Mouse (Mus musculus): Measurements from ENCODE around the gene Sppl3.

Gene Sppl3

GRCm38 (mm10) chr5:115000503-115000902 is 10.4 kb upstream of the Sppl3 start:
- DNase-seq (ENCODE audit: low read depth), result no peak

DNA sequence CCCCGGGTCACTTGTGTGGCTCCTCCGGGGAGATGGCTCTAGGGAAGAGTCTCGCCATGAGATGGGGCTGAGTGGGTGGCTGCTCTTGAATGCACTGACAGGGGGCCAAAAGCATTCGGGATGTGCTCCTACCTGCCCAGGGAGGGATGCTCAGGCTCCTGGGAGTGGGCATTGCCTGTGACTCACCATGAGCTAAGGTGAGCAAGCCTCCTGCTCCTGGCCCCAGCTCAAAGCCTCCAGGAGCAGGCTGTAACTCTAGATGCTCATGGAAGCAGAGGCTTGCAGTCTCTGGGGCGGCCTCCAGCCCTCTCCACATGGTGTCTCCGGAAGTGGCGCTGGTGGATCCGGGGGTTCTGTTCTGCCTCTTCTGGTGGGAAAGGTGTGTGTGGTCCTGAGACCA is 9.5 kb upstream of the Sppl3 start:
- no peak for DNase-seq (ENCODE audit: low read depth)

DNA sequence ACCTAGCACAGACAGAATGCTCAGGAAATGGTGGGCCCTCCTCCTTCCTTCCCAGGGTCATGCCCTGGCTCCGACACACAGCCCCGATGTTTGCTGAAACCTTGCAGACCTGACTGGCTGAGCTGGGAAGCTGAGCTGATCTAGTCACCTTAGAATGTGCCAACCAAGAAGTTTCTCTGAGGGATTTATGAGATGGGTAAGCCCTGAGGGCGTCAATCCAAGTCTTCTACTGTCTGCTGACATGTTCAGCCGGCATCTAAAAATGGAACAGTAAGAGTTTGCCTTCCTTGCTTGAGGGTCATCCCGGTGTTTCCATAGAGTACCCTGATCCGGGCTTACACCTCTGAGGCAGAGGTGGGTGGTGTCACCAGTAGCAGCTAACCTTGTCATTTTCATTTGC is 8.2 kb upstream of the Sppl3 start:
- DNase-seq (ENCODE audit: low read depth), result no peak

GRCm38 (mm10) chr5:115003224-115003873 is 7.6 kb upstream of the Sppl3 start:
- no peak for DNase-seq (ENCODE audit: low read depth)

GRCm38 (mm10) chr5:115007768-115008167 is 3.2 kb upstream of the Sppl3 start:
- no peak for DNase-seq (ENCODE audit: low read depth)

- no peak for DNase-seq (ENCODE audit: low read depth)
Observed at GRCm38 (mm10) chr5:115008307-115008706, 2.6 kb upstream of the Sppl3 start.

- no peak for DNase-seq (ENCODE audit: low read depth)
Observed at GRCm38 (mm10) chr5:115009143-115009542, 1.8 kb upstream of the Sppl3 start.

DNA sequence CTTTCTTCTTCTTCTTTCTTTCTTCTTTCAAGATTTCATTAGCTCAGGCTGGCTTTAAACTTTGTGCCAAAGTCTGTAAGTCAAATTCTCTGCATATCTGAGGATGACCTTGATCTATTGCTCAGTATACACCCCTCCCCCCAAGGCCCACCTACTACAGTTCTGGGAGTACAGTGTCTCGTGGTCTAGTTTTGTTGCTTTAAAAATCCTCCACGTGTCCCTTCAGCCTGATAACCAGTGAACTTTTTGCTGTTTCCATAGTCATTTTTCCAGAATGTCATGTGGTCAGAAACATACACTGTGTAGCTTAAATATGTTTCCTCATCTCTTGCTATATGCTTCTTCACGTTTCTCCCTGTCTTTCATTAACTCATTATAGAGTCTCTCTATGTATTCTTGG is 976 bp upstream of the Sppl3 start:
- DNase-seq (ENCODE audit: low read depth), result no peak

DNA sequence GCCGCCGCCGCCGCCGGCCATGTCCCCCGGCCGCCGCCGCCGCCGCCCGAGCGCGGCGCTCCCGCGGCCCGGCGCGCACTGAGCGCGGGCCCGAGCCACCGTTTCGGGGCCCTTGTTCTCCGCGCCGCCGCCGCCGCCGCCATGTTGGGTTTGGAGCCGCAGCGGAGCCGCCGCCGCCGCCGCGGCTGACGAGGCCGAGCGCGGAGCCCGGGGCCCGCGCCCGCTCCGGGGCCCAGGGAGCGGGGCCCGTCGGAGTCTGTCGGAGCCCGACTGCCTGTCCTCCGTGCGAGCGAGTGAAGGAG is 231 bp downstream of the Sppl3 start:
- DNase-seq (ENCODE audit: low read depth), result no peak

DNA sequence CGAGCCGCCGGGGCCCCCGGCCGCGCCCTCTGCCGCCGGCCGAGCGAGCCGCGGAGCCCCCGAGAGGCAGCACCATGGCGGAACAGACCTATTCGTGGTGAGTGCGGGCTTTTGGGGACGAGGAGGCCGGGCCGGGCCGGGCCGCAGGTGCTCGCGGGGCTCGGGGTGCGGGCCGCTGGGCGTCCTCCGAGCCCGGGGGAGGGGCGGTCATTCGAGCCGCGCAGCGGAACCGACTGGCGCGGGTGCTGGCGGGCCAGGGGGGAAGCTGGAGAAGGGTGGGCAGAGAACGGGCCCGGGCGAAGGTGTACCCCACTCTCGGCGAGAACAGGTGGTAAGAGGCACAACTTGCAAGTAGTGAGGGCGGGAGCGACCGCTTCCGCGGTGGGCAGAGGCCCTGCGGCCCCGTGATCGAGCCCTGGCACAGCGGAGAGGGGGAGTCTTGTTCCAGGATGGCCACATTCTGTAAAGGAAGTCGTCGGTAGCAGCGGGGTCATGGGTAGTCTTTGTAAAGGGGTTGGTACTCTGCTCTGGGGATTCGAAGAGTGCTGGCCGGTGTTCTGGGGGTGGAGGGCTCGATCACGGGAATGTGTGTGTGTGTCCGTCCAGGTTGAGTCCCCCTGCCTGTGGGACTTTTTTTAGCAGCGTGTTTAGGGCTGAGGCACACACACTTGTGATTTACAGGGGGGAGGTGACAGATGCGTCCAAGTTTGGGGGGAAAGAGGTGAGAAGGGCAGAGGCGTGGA is 753 bp downstream of the Sppl3 start:
- DNase-seq (ENCODE audit: low read depth), result no peak

DNA sequence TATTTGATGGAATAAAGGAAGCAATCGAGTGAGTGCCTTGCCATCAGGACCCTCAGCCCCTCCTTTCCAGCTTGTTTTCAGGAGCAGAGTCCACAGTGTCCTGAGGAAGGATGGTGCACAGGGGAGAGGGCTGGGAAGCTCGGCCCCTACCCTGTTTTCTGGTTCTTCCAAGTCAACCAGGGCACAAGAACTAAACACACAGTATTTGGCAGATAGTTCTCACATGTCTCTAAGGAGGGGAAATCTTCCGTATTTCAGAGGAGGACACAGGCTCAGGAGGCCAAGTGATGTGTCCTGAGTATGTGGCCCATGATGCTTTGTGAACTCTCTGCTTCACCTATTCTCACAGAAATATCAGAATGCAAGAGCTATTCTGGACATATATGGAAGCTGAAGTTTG is 2.5 kb downstream of the Sppl3 start:
- DNase-seq (ENCODE audit: low read depth), result no peak

GRCm38 (mm10) chr5:115014570-115014969 is 3.6 kb downstream of the Sppl3 start:
- no peak for DNase-seq (ENCODE audit: low read depth)

DNA sequence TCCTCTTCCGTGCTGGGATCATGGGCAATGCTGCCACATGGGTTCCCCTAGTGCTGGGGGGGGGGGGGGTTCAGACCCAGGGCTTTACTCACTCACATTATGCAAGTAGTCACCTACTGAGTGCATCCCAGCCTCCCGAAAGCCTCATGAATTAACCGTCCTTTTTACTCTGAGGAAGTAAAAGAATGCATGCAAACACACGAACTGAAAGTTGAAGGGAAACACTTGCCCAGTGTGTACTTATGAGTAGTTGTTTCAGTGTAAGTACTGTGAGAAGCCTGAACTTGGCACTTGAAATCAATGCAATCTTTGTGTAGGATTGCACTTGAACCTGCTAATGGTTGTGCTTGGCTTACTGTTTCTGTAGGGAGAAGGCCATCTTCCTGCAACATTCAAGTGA is 4.2 kb downstream of the Sppl3 start:
- no peak for DNase-seq (ENCODE audit: low read depth)

GRCm38 (mm10) chr5:115018270-115018669 is 7.3 kb downstream of the Sppl3 start:
- DNase-seq (ENCODE audit: low read depth), result no peak

- DNase-seq (ENCODE audit: low read depth), result no peak
Observed at GRCm38 (mm10) chr5:115018813-115019212, 7.9 kb downstream of the Sppl3 start.

- DNase-seq (ENCODE audit: low read depth), result no peak
Observed at GRCm38 (mm10) chr5:115022021-115022420, 11.1 kb downstream of the Sppl3 start.

DNA sequence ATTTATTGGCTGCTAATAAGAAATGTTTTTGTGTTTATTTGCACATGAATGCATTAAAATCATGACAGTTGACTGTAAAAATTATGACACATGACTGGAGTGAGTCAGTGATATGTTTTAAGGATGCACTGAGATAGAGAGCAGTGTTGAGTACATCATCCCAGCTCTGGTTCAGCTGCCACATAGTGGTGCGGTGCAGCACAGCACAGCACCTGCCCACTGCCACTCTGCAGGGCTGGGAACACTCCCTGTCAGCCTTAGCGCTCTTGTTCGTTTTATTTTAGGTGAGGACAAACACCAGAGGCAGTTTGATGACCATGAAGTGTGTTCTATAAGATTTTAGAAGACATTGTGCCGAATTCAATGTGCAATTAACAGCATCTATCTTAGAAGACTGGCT is 15.2 kb downstream of the Sppl3 start:
- DNase-seq (ENCODE audit: low read depth), result no peak

DNA sequence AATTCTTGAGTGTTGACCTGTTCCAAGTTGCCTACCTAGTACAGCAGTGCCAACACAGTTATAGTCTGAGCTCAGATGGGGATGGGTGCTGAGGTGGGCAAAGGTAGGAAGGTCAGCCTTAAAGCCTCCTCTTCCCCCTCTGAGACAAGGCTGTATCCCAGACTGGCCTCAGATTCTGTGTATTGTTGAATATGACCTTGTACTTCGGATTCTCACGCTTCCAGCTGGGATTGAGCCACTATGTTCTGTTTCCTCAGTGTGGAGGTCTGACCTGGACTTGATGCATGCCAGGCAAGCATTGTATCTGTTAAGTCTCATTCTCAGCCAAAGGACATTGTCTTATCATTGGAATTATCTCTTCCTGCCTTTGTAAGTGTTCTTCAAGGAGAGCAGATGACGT is 16.2 kb downstream of the Sppl3 start:
- no peak for DNase-seq (ENCODE audit: low read depth)

DNA sequence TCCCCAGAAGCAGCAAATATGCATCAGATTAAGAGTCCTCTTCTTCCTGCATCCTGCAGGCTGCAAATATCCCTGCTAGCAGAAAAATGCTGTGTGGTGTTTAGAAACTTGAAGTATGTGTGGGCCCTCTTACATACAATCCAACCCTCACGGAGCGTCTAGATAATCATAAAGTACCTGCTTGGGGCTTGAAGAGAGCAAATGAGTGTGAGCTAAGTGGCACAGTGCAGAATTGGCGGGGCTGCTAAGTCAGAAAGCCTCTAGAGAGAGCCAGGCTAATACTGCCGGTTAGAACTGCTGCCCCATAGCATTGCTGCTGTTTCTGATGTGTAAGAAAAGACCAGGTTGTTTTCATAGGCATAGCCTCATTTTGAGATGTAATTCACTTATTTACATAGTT is 18.0 kb downstream of the Sppl3 start:
- DNase-seq (ENCODE audit: low read depth), result no peak

DNA sequence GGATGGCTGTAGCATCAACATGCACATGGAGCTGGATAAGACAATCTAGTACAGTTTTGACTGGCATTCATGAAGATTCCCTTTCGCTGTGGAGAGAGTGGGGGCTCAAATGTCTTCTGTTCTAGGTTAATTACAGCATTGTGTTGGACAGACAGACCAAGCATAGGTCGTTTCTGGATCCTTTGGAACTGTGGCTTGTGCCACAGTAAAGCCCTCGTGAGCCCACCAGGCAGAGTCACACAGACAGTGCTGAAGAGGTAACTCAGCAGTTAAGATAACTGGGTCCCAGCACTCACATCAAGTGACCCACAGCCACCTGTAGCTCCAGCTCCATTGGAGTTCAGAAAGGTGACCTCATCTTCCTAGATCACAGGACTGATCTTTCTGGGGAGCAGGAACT is 18.6 kb downstream of the Sppl3 start:
- no peak for DNase-seq (ENCODE audit: low read depth)

- DNase-seq (ENCODE audit: low read depth), result no peak
Observed at GRCm38 (mm10) chr5:115031576-115031975, 20.6 kb downstream of the Sppl3 start.

DNA sequence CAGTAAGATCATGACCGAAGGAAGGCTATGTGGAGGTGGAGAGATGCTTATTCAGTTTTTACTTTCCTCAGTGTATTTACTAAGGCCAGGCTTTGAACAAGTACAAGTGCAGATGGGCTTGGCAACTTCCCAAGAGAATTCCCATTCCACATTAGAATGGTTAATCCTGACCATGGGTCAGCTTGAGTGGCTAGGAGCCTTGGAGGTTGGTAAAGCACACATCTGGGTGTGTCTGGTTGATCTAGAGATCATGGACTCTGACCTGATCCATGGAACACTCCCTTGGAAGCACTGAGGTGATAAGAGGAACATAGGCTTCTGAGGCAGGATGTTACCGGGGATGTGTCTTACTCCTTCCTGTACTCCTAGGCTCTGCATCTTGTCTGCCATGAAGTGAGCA is 21.7 kb downstream of the Sppl3 start:
- DNase-seq (ENCODE audit: low read depth), result no peak

DNA sequence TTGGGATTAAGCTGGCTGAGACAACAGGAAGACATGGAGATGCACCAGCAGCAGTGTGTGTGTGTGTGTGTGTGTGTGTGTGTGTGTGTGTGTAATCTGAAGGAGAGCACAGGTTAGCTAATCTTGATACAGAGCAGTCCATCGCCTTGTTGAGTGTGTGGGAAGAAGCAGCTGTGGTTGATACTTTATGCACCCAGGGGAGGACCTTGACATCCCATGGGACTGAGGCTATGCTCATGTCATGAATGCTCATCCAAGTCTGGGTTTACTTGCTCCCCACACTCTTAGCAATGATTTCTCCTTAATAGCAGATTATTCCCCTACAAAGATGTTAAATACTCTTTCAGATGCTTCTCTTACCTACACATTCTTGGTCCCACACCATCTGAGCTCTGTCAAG is 24.3 kb downstream of the Sppl3 start:
- no peak for DNase-seq (ENCODE audit: low read depth)

DNA sequence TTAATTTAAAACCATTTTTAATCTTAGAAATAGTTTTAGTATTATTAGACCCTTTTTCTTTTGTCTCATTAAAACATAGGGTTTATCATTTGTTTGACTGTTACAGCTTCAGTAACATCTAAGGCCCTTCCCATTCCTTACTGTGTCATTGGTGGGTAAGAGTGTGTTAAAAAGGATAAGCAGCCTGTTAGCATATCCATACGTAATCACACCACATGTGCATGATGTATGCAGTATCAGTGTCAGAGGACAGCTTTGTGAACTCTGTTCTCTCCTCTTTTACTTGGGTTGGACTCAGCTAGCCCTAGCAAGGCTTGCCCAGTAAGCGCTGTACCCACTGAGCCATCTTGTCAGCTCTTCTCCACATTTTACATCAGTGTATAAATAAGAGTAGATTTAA is 26.2 kb downstream of the Sppl3 start:
- no peak for DNase-seq (ENCODE audit: low read depth)

Data from c-Kit-positive CD71-negative TER-119-negative erythroid progenitor cells, embryonic 14.5 days (primary cell).